Mouse (Mus musculus) CH12.LX (cell line): ENCODE results near the gene Mat1a.

Source experiments
- CTCF ChIP-seq, 2 experiments: IDR thresholded peaks in 1 of 2; conservative IDR thresholded peaks in 1 of 2; 2 replicates each; pipeline ENCODE4 v1.5.1; 2011 to 2012; ENCODE audit warnings: low read depth in 2 of 2, low read length in 2 of 2, improper control_type of control experiment in 1 of 2, inconsistent platforms in 1 of 2, mild to moderate bottlenecking in 1 of 2, moderate library complexity in 1 of 2
- E2F4 ChIP-seq: IDR thresholded peaks from 2 replicates; pipeline ENCODE4 v1.6.1; 2011; ENCODE audit warnings: low read depth, low read length, improper control_type of control experiment; ENCODE audit not compliant: insufficient replicate concordance
- ELF1 ChIP-seq: IDR thresholded peaks from 2 replicates; pipeline ENCODE4 v1.6.1; 2014; ENCODE audit warnings: low read depth, mild to moderate bottlenecking, inconsistent platforms, low read length, improper control_type of control experiment
- EP300 ChIP-seq: IDR thresholded peaks from 2 replicates; pipeline ENCODE4 v1.6.1; 2011; ENCODE audit warnings: low read length, improper control_type of control experiment
- ETS1 ChIP-seq: conservative IDR thresholded peaks from 2 replicates; pipeline ENCODE4 v1.6.1; 2012; ENCODE audit warnings: low read depth, mild to moderate bottlenecking, inconsistent platforms, low read length, improper control_type of control experiment, moderate library complexity
- JUND ChIP-seq: conservative IDR thresholded peaks from 2 replicates; pipeline ENCODE4 v1.6.1; 2011; ENCODE audit warnings: low read depth, low read length, improper control_type of control experiment
- MAX ChIP-seq: IDR thresholded peaks from 2 replicates; pipeline ENCODE4 v1.6.1; 2011; ENCODE audit warnings: low read length, improper control_type of control experiment
- MYC ChIP-seq: IDR thresholded peaks from 2 replicates; pipeline ENCODE4 v1.6.1; 2011; ENCODE audit warnings: low read depth, mild to moderate bottlenecking, improper control_type of control experiment, low read length
- POLR2A ChIP-seq: IDR thresholded peaks from 2 replicates; pipeline ENCODE4 v1.6.1; 2011; ENCODE audit warnings: low read depth, mild to moderate bottlenecking, improper control_type of control experiment, low read length
- RCOR1 ChIP-seq: conservative IDR thresholded peaks from 2 replicates; pipeline ENCODE4 v1.6.1; 2012; ENCODE audit warnings: low read depth, mild to moderate bottlenecking, inconsistent platforms, low read length, improper control_type of control experiment
- TCF12 ChIP-seq: IDR thresholded peaks from 2 replicates; pipeline ENCODE4 v1.6.1; 2014; ENCODE audit warnings: low read depth, mild to moderate bottlenecking, inconsistent platforms, low read length, improper control_type of control experiment
- USF1 ChIP-seq: IDR thresholded peaks from 2 replicates; pipeline ENCODE4 v1.6.1; 2014; ENCODE audit warnings: low read depth, mild to moderate bottlenecking, inconsistent platforms, low read length, improper control_type of control experiment
- ZC3H11A ChIP-seq: IDR thresholded peaks from 2 replicates; pipeline ENCODE4 v1.6.1; 2012; ENCODE audit warnings: low read depth, mild to moderate bottlenecking, inconsistent platforms, low read length, improper control_type of control experiment

GRCm38 (mm10) chr14:41170514-41170913 lies 65.7 kb downstream of the Mat1a start:
- TF ChIP-seq CTCF (conservative IDR thresholded peaks at IDR 0.05 in 1 of 2, IDR thresholded peaks at IDR 0.05 in 1 of 2; ENCODE audit: low read depth in 2 of 2, low read length in 2 of 2) (no peak), RCOR1 (no peak), EP300 (no peak), ETS1 (no peak), ZC3H11A (no peak), TCF12 (no peak), JUND (no peak), E2F4 (no peak), USF1 (no peak), MAX (no peak), POLR2A (no peak), MYC (no peak), ELF1 (no peak)
